Mouse (Mus musculus) liver, embryonic 14.5 days (tissue): ENCODE data around the gene Usp12.

Experiments
- CTCF ChIP-seq: IDR thresholded peaks from 2 replicates; pipeline ENCODE4 v1.5.1; 2016; ENCODE audit warnings: antibody characterized with exemption, low read depth, control low read depth
- EP300 ChIP-seq: IDR thresholded peaks from 2 replicates; pipeline ENCODE4 v1.6.1; 2016; ENCODE audit warnings: antibody characterized with exemption, low read depth

DNA sequence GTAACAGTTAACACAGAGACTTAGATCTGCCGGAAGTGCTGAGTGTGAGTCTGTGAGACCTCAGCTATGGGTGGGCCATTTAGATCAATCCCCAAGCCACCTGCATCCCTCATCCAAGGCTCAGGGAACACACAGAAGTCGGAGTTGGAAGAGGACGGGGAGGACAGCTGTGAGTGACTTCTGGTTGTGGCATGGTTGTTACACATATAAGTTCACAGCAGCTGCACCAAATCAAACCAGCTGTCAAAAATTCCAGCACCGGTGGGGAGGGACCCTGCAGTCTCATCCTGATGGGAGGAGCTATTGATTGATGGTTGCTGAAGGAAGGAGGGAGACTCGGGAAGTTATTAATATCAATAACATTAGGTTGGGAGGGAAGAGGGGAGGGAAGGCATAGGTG is 99.3 kb downstream of the Usp12 start:
- TF ChIP-seq CTCF (no peak), EP300 (no peak)
